Mouse (Mus musculus) lung, adult 18-20 months (tissue): ENCODE measurements at regions not wholly inside any gene's neighbourhood (a gene's known extent, or its start where the extent isn't known, plus 50 kb on each side); places are given as distances from the start of the nearest gene placed in this dataset.

Experiments used
- DNase-seq, 2 experiments: peaks; one replicate each; pipeline ENCODE4 v3.0.0; 2022; ENCODE audit warnings: mixed read lengths in 2 of 2

- no peak for DNase-seq
Observed at GRCm38 (mm10) chr6:15501063-15501462, 219.4 kb upstream of the Mdfic start.

- DNase-seq, result no peak
Observed at GRCm38 (mm10) chr6:15509314-15509713, 211.1 kb upstream of the Mdfic start.

DNA sequence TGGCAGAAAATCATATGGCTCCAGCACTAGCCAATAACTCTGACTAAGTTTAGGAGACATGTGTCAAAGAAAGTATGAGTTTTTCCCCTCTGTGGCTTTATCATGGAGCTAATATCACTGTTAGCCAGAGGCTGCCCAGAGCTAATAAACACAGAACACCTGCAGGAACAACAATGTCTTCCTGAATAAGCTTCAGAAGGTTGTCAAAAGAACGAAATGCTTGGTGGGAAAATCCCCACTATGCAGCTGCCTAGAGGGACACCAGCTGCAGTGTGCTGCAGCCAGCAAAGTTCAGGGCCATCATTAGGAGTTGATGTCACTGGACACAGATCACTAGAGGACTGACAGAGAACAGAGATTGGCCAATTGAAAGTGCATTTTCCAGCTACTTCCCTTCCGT is 183.2 kb upstream of the Mdfic start:
- no peak for DNase-seq

- no peak for DNase-seq
Observed at GRCm38 (mm10) chr6:15541969-15542368, 178.5 kb upstream of the Mdfic start.

DNA sequence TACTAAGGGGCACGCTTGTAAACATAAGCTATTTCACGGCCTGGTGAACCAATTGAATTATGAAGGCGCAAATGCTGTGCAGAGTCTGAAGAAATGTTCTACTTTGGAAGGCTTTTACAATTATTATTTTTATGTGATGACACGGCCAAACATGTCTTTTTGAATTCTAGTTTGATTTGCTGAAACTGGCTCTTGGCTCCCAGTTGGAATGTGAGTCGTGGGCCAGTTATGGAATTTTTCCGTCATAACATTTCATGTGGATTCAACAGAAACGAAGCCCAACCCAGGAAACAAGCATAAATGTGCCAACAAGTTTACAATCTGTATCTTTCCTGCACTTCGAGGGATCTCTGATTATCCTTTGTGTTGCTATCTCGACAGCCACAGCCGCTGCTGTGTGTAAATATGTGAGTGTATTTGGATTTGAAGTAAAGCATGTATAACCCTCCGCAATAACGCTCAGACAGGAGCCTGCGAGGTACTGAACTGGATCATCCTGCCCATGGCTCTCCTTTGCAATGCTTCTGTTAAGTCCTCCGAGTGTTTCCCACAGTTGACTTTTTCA is 176.9 kb upstream of the Mdfic start:
- peak in 1 of 2 experiments; percentile 2 for DNase-seq

- DNase-seq, result no peak
Observed at GRCm38 (mm10) chr6:15548833-15549232, 171.6 kb upstream of the Mdfic start.

DNA sequence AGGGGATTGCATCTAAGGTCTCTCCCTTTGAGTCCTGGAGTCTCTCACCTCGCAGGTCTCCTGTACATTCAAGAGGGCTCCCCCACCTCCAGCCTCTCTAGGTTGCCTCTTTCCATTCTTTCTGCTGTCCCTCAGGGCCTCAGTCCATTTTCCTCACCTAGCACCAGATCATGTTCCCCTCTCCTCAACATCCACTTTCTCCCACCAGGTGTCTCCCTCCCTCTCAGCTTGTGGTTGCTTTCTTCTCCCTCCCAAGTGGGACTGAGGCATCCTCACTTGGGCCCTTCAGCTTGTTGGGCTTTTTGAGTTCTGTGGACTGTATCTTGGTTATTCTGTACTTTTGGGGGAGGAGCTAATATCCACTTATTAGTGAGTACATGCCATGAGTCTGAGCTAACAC is 127.7 kb upstream of the Mdfic start:
- peak in 1 of 2 experiments; percentile 3 for DNase-seq

GRCm38 (mm10) chr6:15597226-15597983 is 123.1 kb upstream of the Mdfic start:
- DNase-seq, result no peak

DNA sequence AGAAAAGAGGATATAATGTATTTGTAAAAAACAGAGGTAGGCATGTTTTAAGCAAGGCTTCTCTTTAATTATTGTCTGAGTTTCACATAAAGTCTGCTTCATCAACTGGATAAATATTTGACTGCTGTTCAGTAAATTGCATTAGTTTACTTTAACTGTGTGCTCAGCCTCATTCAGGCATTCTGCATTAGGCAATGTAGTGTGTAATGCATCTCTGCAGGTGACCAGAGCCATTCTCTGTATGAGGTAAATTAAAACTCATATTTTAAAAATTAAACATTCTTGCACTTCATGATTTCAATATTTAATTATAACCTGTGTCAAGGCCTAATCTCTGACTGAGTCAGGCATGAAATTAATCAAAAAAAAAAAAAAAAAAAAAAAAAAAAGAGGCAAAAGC is 110.3 kb upstream of the Mdfic start:
- no peak for DNase-seq

DNA sequence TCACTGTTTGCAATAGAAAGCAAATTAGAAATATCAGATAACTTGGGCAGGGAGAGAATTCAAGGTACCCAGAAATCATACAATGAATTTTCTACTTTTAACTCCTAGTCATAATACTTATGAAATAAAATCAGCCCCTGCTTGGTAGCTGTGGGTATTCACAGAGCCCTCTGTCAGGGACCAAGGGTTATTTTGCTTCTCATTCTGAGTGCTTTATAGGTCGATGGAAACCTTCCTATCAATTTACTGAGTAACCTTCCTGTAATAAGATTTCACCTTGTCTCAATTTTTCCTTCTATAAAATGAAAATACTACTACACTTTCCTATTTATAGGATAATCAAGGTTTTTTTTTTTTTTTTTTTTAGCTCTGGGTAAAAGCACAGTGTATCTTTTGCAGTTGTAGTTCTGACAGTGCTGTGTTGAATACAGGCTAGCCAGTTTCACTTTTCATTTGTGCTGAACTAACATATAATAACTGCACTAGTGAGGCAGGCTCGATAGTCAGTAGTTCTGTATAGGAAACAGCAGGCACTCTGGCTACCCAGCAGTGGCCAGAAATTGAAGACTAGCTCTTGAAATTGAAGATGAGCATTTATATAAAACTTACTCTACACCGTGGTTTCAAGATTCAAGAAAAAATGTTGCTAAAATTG is 94.4 kb upstream of the Mdfic start:
- no peak for DNase-seq

DNA sequence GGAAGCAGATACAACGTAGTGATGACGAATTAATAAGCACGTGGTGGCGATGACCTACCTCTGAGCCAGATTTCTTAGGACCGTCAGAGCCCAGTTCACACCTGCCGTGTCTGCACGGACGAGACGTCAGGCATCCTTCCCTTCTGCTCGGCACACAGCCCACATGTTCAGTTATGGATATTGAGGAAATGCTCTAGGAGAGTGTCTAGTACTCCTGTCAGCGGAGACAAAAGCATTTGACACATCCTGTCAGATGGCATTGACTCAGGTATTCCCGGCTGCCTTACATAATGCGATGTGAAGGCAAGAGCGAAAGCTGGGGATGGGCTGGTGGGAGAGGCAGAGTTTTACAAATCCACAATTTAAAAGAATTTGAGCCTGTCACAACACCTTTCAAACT is 81.9 kb upstream of the Mdfic start:
- no peak for DNase-seq

- no peak for DNase-seq
Observed at GRCm38 (mm10) chr6:15639378-15639777, 81.1 kb upstream of the Mdfic start.

DNA sequence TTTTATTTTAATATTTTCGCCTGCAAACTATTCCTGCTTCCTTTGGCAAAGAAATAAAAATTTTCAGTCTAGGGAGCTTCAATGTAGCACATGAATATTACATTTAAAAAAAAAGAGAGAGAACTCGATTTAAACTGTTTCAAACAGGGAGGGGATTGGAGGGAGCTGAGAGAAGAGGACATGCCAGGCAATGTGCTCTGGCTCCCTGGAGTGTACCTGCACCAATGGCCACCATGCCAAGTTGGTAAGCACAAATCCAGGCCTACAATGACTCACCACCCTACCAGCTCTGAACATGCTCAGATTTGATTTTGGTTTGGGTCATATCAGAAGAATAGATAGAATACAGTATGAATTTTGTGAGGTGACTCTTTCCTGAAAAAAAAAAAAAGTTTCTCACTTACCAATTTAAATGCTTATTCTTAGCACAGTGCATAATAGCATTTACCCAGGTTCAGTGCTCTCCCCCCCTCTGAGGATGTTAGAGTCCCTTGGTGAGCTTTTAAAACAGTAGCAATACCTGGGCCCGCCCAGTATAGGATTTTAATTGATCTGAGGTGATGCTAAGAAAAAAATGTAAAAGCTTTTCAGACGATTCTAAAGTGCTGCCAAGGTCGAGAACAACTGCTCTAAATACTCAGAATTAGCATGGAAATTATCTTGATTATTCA is 80.5 kb upstream of the Mdfic start:
- DNase-seq, result no peak

DNA sequence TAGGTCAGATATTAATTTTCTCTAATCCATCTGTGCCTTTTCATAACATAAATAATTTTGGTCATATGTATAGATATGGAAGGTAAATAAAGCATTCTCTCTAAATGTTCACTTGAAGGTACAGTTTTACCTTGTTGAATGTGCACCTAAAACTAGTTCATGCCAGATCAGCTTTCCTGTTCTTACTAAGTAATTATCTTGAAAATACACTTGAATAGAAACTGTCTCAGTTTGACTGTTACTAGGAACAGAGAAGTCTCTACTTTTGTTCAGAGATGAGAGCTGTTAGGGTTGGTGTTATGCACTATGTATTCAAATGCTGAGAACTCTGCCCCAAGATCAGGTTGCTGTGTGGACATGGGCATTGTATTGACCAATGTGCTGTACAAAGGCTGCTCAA is 76.2 kb upstream of the Mdfic start:
- DNase-seq, result no peak

DNA sequence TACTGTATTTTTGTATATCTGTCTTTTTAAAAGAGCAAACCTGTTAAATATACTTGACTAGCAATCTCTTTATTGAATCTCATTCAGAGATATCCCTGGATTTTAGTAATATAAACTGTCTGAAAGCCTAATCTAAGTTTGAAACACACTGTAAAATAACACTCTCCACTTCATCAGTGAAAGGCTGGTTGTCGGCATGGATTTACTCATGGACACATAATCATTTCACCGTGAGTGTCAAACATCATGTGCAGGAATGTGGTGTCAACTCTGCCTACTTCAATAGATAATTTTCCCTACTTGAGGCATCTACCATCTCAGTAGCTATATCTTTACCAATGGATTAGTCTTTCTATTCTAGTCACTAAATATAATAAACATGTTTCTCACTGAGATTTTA is 73.0 kb upstream of the Mdfic start:
- no peak for DNase-seq
